Mouse (Mus musculus): ENCODE measurements around the gene Prss38. TPM values are rescaled to one million over a fixed set of nuclear protein-coding genes. Genes with fewer than 3 reads are reported as not detected.
"Not testable (repeated sequence)": the region's sequence is repeated elsewhere in the genome, so short reads cannot be mapped to it uniquely, and the experiment has no call there.

The Prss38 gene
- total RNA-seq, 2 experiments from 2014 or later = not detected

DNA sequence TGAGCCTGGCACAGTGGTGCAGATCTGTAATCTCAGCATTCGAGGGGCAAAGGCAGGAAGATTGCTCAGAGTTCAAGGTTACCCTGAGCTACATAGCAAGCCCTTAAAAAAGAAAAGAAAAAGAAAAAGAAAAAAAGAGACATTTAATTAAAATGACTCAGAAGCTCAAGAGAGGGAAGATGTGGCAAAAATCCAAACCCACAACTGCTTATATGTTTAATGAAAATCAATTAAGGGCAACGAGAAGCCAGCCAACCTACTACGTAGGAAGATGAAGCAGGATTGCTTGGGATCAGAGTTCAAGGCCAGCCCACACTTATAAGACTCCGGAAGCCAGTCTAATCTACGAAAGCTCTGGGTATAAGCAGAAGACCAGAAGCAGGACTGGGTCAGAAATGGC is 19.0 kb upstream of the Prss38 start:
- Histone ChIP-seq H3K27ac (no peak overlapping the region), H3K4me3 (no peak overlapping the region)
- TF ChIP-seq CTCF (IDR thresholded peaks at IDR 0.05) = no peak
- no peak for DNase-seq (ENCODE audit: extremely low spot score in 1 of 2, low spot score in 2 of 2)
- intact Hi-C loops (cut with DNase I) = no loop called here

DNA sequence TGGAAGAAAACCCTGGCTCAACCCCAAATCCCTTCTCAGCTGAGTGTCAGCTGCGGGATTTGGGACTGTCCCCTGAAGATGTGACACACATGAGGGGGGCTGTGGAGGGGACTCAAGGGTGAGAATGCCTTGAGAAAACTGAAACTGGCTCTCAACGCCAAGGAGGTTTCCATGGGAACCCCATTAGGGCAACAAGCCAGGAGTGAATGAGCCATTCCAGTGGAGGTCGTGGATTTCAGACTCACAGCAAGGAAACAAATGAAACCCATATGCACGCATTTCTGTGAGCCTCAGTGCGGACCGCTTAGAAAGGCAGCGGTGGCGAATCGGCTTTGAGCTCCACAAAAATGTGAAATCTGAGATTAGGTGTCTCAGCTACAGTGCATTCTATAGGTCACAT is 18.1 kb upstream of the Prss38 start:
- DNase-seq (ENCODE audit: extremely low spot score in 1 of 2, low spot score in 2 of 2) = peak in 1 of 2 experiments; percentile 32
- no peak overlapping the region for H3K27ac ChIP-seq
- no peak overlapping the region for H3K4me3 ChIP-seq
- intact Hi-C loops (cut with DNase I) = no loop called here
- no peak for TF ChIP-seq CTCF (IDR thresholded peaks at IDR 0.05)

DNA sequence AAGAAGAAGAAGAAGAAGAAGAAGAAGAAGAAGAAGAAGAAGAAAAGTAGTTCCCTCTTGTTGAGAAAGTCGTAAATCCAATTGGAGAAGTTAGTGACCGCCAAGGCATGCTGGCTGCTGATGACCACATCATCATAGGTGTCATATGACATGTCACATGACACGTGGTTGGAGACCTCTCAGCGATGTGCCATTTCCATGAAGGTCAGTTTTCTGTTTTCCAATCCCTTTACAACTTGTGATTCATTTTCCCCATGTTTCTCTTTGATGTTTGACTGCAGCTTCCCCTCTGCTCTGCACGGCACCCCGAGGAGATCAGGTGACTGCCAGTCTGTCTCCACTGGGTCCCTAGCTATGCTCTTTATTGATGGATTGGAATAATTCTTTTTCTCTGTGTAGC is 16.8 kb upstream of the Prss38 start:
- TF ChIP-seq CTCF (IDR thresholded peaks at IDR 0.05) = no peak
- Histone ChIP-seq H3K4me3 (no peak overlapping the region), H3K27ac (no peak overlapping the region)
- no peak for DNase-seq (ENCODE audit: extremely low spot score in 1 of 2, low spot score in 2 of 2)
- intact Hi-C loops (cut with DNase I) = no loop called here

DNA sequence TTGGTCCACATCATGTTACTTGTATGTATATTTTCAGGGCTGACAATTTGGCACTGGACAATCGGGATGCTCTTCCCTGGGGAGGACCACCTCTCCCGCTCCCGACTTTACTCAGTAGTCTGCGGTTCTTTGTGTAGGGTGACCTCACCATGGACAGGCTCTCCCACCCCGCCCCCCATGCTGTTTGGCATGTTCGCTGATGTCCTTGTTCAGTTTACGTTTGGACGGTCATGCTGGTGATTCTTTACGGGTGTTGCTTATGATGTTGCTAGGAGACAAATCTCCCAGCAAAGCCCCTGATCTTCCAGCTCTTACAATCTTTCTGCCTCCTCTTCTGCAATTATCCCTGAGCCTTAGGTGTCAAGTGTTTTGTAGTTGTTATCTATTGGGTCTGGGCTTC is 15.0 kb upstream of the Prss38 start:
- Histone ChIP-seq H3K4me3 (no peak overlapping the region), H3K27ac (no peak overlapping the region)
- intact Hi-C loops (cut with DNase I) = no loop called here
- DNase-seq (ENCODE audit: extremely low spot score in 1 of 2, low spot score in 2 of 2) = no peak
- no peak for TF ChIP-seq CTCF (IDR thresholded peaks at IDR 0.05)

DNA sequence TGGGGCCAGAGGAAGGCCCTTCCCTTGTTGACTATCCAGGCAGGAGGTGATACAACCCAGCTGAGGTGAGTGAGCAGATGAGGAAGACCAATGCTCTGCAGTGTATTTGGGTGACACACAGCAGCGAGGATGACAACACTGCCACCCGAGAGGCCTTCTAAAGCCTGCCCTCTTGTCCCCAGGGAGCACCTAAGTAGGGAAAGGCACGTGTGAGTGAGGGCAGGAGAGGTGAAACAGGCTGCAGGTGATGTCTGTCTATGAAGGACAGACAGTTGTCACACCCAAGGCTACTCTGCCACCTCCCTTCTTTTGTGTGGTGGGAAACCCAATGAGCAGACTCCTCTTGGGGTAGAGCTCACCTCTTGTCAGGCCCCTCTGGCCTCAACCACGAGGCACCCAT is 14.2 kb upstream of the Prss38 start:
- TF ChIP-seq CTCF (IDR thresholded peaks at IDR 0.05) = no peak
- intact Hi-C loops (cut with DNase I) = no loop called here
- Histone ChIP-seq H3K27ac (no peak overlapping the region), H3K4me3 (no peak overlapping the region)
- no peak for DNase-seq (ENCODE audit: extremely low spot score in 1 of 2, low spot score in 2 of 2)

DNA sequence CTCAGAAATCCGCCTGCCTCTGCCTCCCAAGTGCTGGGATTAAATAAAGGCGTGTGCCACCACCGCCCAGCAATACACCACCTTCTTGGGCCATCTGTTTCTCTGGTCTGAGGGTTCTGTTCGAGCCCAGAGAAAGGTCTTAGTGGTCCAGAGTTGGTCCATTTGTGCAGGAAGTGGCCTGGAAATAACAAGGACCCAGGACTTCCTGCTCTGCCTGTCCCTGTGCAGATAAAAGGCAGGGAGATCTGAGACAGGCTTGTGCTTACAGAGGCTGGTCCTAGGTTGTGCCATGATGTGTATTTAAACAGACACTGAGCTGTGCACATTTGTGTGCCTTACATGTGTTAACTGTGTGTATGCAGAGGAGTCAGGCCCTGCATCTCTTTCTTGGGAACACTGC is 13.3 kb upstream of the Prss38 start:
- Histone ChIP-seq H3K4me3 (no peak overlapping the region), H3K27ac (no peak overlapping the region)
- intact Hi-C loops (cut with DNase I) = no loop called here
- no peak for DNase-seq (ENCODE audit: extremely low spot score in 1 of 2, low spot score in 2 of 2)
- no peak for TF ChIP-seq CTCF (IDR thresholded peaks at IDR 0.05)

DNA sequence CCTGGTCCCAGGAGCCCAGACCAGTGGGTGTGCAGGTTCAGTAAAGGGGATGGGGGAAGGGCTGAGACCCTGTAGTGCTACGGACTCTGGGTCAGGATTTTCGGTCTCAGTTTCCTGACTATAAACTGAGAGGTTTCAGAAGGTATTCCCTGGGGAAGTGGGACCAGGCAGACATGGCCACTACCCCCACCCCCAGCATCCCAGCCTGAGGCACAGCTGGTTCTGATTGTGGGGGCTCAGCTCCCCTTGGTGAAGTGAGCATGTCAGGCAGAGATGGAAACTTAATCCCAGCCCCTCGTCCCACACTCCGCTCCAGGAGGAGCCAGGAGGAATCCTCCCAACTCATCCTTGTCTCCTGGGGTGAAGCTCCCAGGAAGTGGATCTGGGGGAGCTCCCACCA is 12.0 kb upstream of the Prss38 start:
- DNase-seq (ENCODE audit: extremely low spot score in 1 of 2, low spot score in 2 of 2) = no peak
- intact Hi-C loops (cut with DNase I) = no loop called here
- no peak for TF ChIP-seq CTCF (IDR thresholded peaks at IDR 0.05)

DNA sequence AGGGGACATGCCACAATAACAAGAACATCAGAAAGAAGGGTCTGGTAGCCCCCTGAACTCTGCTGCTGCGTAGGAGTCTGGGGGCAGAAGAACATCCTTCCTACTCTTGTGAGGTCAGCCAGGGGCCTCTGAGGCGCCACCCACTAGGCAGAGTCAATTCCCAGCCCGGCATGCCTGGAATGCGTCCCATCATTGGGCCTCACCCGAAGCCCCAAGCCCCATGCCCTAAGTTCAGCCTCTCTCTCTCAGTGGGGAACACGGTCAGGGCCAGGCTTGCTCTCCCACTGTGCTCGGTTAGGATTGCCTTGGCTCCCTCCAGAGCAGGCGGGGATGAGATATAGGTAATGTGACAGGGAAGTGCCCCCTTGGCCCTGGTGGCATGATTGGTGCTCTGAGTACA is 9.7 kb upstream of the Prss38 start:
- intact Hi-C loops (cut with DNase I) = no loop called here
- no peak for DNase-seq (ENCODE audit: extremely low spot score in 1 of 2, low spot score in 2 of 2)
- no peak for TF ChIP-seq CTCF (IDR thresholded peaks at IDR 0.05)
- no peak overlapping the region for H3K27ac ChIP-seq
- H3K4me3 ChIP-seq = no peak overlapping the region

More for the DNA sequence above, 12.0 kb upstream of the Prss38 start:
- Histone ChIP-seq H3K4me3 (no peak overlapping the region), H3K27ac (no peak overlapping the region)

DNA sequence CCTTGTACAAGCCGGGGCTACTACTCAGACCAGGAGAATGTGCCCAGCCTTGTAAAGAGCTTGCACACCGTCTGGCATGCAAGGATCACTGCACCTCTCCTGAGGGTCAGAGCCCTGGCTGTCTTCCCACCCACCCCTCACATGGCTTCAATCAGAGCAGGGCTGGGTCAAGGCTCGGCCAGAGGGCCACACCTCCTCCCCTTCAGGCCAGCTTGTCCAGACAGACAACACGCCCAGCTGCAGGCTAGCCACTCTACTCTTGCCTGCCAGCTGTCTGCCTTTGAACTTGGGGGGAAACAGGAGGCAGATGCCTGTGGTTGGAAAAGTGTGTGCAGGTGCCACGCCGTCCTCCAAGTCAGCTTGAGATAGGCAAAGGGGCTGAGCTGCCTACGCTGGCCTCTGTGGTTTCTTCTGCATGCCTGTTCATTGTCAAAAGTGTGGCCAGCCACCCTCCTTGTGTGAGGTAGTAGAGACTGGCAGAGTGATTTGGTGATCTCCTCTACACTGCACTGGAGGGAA is 9.0 kb upstream of the Prss38 start:
- no peak overlapping the region for H3K4me3 ChIP-seq
- intact Hi-C loops (cut with DNase I) = no loop called here

DNA sequence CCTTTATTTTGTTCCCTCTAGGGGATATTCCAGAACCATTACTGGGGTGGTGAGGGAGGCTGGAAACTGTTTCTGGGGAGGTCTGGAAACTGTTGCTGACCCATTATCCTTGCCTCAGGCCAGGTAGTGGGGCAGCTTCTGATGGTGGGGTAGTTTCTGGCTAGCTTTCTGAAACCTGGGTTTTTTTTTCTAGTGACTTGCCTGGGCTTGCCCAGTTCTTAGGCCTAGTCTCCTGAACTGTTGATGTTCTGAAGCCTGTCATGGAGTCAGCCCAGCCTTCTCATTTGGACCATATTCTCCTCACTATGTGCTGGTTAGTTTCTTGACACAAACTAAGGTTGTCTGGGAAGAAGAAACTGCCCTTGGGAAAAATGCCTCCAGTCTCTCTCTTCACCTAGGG is 4.1 kb upstream of the Prss38 start:
- Histone ChIP-seq H3K27ac (no peak overlapping the region), H3K4me3 (no peak overlapping the region)
- no peak for TF ChIP-seq CTCF (IDR thresholded peaks at IDR 0.05)
- intact Hi-C loops (cut with DNase I) = no loop called here
- DNase-seq (ENCODE audit: extremely low spot score in 1 of 2, low spot score in 2 of 2) = no peak

More for the DNA sequence above, 9.0 kb upstream of the Prss38 start:
- no peak for DNase-seq (ENCODE audit: extremely low spot score in 1 of 2, low spot score in 2 of 2)
- H3K27ac ChIP-seq = no peak overlapping the region
- TF ChIP-seq CTCF (IDR thresholded peaks at IDR 0.05) = no peak

DNA sequence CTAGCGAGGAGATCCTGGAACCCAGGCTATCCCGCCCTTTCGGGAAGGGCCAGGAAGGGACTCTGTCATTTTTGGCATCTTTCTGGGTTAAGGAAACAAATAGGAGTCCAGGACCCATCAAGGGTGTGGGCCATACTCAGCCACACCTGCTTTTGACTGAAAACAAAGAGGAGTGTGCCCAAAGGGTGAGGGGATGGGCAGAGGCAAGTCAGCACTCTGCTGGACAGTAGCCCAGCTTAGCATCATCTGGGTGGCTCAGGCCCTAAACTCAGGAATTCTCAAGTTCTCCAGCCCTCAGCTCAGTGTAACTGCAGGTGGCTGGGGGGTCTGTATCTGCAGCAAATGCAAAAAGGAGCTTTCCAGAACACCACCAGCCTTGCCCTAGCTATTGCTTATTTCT is 2.5 kb upstream of the Prss38 start:
- H3K4me3 ChIP-seq = no peak overlapping the region
- no peak for DNase-seq (ENCODE audit: extremely low spot score in 1 of 2, low spot score in 2 of 2)
- no peak for TF ChIP-seq CTCF (IDR thresholded peaks at IDR 0.05)
- intact Hi-C loops (cut with DNase I) = no loop called here
- no peak overlapping the region for H3K27ac ChIP-seq

DNA sequence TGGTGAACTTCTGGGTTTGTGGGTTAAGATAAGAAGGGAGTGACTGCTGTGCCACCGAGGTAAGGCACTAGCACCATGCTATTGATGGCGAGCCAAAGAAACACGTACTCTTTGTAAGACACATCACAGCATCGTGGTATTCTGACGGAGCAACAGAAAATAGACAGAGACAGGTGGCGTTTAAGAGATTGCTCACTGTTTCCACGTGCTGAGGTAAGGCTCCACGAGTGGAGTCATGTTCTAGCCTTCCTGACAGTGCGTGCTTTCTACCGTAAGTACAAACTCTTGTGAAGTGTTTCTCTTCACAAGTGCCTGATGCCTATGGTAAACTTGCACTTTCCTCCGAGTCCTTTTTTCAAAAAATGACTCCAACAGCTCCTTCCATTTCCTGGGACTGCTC is 5.6 kb downstream of the Prss38 start:
- no peak for DNase-seq (ENCODE audit: extremely low spot score in 1 of 2, low spot score in 2 of 2)
- TF ChIP-seq CTCF (IDR thresholded peaks at IDR 0.05) = no peak
- Histone ChIP-seq H3K4me3 (no peak overlapping the region), H3K27ac (no peak overlapping the region)
- intact Hi-C loops (cut with DNase I) = loop anchor here (5.0 kb wide), 1 partner anchor 102 kb away; the partner anchor contains the start of gene Zfp867

DNA sequence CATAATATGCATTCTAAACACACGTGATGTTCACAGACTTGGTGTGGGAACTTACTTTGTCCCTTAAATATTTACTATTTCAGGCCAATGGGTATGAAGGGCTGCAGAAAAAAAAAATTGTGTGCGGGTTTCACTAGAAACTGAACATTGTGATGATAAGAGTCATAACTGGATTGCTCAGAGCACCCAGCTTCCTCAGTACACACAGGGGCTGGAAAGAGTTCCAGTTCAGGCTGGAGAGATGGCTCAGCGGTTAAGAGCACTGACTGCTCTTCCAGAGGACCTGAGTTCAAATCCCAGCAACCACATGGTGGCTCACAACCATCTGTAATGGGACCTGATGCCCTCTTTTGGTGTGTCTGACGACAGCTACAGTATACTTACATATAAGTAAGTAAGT is 7.5 kb downstream of the Prss38 start:
- not testable (repeated sequence) for H3K4me3 ChIP-seq; DNase-seq (ENCODE audit: extremely low spot score in 1 of 2, low spot score in 2 of 2)
- intact Hi-C loops (cut with DNase I) = loop anchor here (5.0 kb wide), 1 partner anchor 104 kb away; the partner anchor contains the start of gene Zfp867

More for the DNA sequence above, 7.5 kb downstream of the Prss38 start:
- H3K27ac ChIP-seq = not testable (repeated sequence)

All from left cerebral cortex, adult 2 months (tissue).